Mouse (Mus musculus) CD4-positive, CD25-positive, alpha-beta regulatory T cell, adult 4 months (primary cell): ENCODE data around the gene Alkbh4. TPM values are rescaled to one million over a fixed set of nuclear protein-coding genes. Genes with fewer than 3 reads are reported as not detected.
A peak's percentile ranks its signal among the peaks of the same experiment; 100 is the strongest.
"Not testable (repeated sequence)": the region's sequence is repeated elsewhere in the genome, so short reads cannot be mapped to it uniquely, and the experiment has no call there.

Experiments used
- ATAC-seq: one replicate; pipeline ENCODE4 v1.8.0; 2017
- polyA plus RNA-seq, 2 experiments: library from polyadenylated mRNA; unstranded; fragments of 100-300 nt; shearing (Covaris generic); gene quantifications; one replicate each; pipeline ENCODE4 v1.2.1; 2017

The Alkbh4 gene
- polyA plus RNA-seq, 2 experiments from 2014 or later = 54.7 to 96.4 TPM

- ATAC-seq = no peak
Measured at GRCm38 (mm10) chr5:136143161-136143755, 7.3 kb downstream of the Alkbh4 start.

GRCm38 (mm10) chr5:136144606-136145430 lies 8.9 kb downstream of the Alkbh4 start:
- ATAC-seq = no peak

- ATAC-seq = peak; percentile 73
Measured at GRCm38 (mm10) chr5:136146936-136147335, 11.0 kb downstream of the Alkbh4 start.

- ATAC-seq = no peak
Measured at GRCm38 (mm10) chr5:136147704-136148103, 11.8 kb downstream of the Alkbh4 start.

DNA sequence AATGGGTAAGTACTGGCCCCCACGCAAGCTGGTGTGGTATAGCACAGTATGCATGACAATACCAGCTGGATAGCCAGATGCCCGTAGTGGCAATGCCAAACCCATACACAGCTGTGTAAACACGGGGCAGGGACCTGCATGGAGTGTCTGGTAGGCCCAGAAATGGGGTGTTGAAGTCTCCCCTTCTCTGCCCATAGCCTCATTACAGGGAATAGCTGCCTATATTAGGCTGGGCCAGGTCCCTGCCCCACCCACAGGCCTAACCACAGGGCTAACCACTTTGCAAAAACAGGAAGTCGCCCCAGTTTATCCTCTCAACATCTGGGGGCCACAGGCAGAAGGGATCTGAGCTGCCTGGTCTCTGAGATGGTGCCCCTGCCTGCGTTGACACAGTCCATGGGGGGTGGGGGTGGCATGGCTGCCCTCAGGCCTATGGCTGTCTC lies 13.2 kb downstream of the Alkbh4 start:
- ATAC-seq = peak; percentile 75

- ATAC-seq = no peak
Measured at GRCm38 (mm10) chr5:136152365-136152764, 16.4 kb downstream of the Alkbh4 start.

DNA sequence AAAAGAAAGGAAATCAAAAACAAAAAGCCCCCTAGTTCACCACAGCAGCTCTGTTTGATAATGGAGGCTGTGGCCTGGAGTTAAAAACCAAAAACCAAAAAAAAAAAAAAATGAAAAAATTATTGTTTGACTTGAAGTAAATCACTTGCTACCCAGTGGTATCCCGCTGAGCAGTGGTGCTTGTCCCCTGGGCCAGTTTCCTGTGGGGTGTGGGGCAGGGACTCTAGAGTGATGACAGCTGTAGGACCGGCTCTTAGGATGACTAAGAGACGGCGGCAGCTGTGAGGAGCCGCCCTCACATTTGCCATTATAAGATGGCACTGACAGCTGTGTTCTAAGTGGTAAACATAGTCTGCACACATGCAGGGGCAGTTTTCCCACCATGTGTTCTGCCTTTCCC lies 19.5 kb downstream of the Alkbh4 start:
- peak; percentile 63 for ATAC-seq

- ATAC-seq = not testable (repeated sequence)
Measured at GRCm38 (mm10) chr5:136160084-136160483, 24.1 kb downstream of the Alkbh4 start.

DNA sequence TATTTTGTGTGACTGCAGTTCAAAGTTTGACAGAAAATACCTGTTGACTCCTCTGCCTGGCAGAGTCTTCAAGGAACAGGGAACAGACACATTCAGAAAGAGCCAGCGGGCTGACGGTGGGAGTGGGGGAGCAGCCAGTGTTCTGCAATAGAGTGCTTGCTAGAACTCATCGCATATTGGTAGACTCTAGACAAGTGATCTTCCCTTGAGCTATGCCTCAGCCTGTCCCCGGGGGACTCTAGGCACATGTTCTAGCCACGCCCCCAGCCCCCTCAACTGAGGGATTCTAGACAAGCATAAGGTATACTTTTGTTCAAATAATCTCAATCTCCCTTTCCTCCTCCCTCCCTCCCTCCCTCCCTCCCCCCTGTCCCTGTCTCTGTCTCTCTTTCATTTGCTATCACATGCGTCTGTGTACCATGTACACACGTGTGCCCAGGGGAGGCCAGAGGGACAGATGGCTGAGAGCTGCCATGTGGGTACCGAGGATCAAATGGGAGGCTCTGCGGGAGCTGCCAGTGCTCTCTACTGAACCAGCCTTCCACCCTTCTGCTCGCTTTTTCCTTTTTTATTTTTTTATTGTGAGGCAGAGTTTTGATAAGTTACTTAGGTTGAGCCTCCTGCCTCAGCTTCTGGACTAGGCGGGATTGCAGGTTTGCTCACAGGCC lies 28.0 kb downstream of the Alkbh4 start:
- no peak for ATAC-seq

- ATAC-seq = no peak
Measured at GRCm38 (mm10) chr5:136165246-136165645, 29.3 kb downstream of the Alkbh4 start.

GRCm38 (mm10) chr5:136167296-136167695 lies 31.4 kb downstream of the Alkbh4 start:
- ATAC-seq = no peak

DNA sequence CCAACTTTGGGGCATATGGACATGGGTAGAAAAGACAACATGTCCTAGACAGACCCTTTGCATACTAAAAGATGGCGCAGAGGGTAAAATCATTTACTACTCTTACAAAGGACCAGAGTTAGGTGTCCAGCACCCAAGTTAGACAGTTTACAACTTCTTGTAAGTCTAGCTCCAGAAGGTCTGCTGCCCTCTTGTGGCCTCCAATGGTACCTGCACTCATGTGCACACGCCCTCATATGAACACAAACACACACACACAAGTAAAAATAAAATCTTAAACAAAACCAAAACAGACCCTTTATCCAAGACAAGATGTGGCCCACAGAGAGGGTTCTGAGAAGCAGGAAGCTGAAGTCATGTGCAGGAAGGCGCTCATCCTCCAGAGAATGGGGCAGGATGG lies 32.1 kb downstream of the Alkbh4 start:
- no peak for ATAC-seq

DNA sequence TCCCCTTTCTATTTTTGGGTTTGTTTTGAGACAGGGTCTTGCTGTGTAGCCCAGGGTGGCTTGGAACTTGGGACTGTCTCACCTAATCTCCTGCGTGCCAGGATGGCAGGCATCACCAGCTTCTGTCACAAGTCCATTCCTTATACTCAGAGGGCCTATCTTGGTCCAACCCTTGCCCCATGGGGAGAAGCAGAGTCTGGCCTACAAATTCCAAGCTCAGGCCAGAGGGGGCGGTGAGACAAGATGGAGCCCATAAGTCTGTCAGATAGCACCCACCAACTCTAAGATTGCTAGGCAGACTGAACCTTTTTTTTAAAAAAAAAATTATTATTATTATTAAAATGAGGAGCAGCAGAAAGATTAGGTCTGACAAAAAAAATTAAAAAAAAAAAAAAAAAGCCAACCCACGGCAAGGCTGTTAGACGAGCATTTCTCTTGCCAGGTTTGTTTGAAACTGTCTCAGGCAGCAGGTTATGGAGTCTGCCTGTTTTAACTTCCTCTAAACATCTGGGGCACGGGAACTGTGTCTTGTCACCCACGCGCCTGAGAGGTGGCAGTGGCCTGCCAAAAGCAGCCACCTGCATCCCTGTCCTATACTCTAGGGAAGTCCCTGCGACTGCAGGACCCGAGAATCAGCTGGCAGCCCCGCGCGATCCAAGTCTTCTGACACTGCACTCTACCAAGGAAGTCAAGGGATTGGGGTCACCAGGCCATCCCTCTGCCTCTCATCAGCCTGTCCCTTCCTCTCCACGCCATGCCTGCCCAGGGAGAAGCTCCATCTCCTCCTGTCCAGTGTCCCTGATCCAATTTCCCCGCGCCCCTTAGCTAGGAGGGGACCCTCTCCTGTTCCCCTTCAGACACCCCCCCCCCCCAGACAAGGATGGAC lies 33.9 kb downstream of the Alkbh4 start:
- peak; percentile 35 for ATAC-seq

- ATAC-seq = peak; percentile 66
Measured at GRCm38 (mm10) chr5:136170512-136171362, 34.8 kb downstream of the Alkbh4 start, which contains the start of gene Orai2. Gene Orai2, minus strand, starts transcription at chr5:136170713.

- ATAC-seq = peak; percentile 52
Measured at GRCm38 (mm10) chr5:136171363-136172341, 35.7 kb downstream of the Alkbh4 start.

DNA sequence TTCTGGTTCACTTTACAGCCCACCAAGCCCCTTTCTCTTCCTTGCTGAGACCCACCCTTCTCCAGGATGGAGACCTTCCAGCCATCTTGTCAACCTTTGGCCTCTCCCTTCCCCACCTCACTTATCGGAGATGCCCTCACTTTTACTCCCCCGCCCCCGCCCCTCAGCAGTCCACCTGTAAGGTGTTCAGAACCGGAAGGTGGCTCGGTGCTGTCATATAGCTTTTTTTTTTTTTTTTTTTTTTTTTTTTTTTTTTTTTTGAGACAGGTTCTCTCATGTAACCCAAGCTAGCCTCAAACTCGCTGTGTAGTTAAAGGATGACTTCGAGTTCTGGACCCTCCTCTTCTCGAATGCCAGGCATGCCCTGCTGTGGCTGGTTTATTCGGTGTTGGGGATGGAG lies 37.0 kb downstream of the Alkbh4 start:
- ATAC-seq = no peak

DNA sequence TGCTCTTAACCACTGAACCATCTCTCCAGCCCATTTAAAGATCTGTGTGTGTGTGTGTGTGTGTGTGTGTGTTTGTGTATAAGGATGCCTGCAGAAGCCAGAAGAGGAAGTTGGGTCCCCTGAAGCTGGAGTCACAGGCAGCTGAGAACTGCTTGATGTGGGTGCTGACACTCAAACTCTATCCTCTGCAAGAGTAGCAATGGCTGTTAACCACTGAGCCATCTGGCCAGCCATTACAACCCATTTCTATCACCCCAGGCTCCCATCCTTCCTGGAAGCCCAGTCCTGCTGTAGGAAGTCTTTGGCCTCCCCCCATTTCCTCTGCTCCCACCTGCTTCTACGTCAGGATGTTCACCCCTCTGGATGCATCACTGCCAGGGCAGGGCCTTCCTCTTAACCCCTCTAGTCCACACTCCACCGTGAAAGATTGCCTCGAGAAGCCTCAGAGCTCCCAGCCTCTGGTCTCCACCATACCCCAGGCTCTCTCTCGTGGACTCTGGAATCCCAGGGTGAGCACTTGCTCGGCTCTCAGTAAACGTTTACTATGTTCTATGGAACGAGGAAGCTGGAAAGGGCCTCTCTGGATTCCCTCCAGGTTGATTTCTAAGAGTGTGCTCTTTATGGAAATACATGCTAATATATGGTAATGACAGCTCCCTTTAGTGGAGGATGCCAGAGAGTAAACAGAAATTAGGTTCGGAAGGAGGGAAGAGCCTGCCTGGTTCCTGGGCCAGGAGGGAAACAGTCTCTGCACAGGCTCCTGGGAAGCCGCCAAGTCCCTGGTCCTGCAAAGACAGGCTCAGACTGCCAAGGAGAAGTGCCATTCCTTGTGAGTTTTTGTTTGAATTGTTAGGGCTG lies 37.9 kb downstream of the Alkbh4 start:
- ATAC-seq = no peak

DNA sequence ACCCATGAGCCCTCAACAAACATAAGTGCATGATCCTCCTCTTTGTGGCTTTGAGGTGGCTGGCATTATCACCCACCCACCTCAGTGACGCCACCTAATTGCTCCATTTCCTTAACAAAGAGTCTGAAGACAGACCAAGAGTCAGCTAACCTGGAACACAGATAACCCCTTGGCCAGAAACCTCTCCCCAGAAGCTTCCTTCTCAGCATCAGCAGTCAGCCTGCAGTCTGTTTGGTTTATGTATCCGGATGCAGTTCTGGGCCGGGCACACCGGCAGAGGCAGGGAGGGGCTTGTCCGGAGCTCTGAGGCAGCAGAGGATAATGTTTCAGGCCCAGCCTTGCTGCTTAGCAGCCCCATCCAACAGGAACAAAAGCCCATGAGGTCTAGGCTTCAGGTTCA lies 43.6 kb downstream of the Alkbh4 start:
- no peak for ATAC-seq

GRCm38 (mm10) chr5:136181197-136181596 lies 45.3 kb downstream of the Alkbh4 start:
- no peak for ATAC-seq
